Mouse (Mus musculus): ENCODE results near the gene Lypd6.
A peak's percentile ranks its signal among the peaks of the same experiment; 100 is the strongest.

Lypd6 gene

DNA sequence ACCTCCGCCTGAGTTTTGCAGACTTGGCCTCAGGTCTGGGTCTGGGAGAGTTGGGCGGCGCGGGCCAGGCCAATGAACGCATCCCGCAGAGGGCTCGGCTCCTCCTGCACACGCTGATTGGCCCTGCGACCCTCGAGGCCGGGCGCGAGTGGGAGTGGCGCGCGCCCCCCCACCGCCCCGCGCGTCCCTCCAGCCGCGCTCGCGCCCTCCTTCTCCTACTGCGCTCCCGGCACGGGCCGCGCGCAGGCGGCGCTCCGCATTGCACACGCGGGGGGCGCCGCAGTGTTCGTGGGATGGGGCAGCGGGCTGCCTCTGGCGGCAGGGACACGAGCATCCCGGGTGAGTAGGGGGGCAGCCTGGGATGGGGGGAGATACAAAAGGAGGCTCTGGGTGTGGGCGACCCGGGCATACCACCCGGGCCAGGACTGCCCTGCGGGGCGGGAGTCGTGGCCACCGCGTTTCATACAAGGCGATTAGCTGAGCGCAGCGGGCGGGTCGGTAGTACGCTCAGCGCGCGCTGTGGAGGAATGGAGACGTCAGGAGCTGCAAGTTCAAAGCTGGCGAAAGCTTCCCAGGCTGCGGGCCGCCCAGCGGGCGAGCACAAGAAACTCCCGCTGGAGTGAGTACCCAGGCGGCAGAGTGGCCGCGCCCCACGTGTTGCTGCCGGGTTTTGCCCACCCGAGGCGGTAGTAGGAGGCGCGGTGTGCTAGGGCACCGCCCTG lies at the start of gene Lypd6:
Lypd6 (plus strand) TSS at position 184 of the 722 bp plus-strand sequence.
- peak; percentile 17 to 37 for DNase-seq (ENCODE audit: low spot score in 2 of 2)

DNA sequence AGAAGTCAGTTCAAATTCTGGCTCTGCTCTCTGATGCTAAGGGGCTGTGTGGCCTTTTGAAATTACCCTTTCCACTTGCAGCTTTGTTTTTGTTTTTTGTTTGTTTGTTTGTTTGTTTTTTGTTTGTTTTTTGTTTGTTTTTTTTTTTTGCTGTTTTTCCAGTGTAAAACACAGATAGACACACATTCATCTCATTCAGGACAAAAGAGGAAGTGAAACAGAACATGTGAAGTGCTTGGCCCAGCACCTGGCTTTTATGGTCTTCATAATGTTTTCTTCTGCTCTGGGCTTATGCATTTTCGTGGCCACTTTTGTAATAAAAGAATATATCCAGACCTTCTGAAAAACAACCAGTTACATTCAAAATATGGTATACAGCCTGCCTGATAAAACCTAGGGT lies 46.8 kb upstream of the Lypd6 start:
- no peak for DNase-seq (ENCODE audit: low spot score in 2 of 2)

DNA sequence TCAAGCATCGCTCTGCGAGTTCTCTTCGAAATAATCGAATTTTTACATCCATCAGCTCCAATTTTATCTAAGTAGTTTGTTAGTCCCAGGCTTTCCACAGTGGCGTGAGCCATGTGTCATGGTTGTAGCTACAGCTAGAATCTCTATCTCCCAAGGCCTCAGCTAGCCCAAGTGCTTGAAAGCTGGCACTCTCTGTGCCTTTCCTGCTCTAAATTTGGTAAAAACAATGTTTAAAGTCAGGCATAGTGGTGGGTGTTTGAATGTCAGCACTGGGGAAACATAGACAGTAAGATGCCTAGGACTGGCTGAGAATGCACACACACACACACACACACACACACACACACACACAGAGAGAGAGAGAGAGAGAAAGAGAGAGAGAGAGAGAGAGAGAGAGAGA lies 40.7 kb upstream of the Lypd6 start:
- DNase-seq (ENCODE audit: low spot score in 2 of 2) = no peak

DNA sequence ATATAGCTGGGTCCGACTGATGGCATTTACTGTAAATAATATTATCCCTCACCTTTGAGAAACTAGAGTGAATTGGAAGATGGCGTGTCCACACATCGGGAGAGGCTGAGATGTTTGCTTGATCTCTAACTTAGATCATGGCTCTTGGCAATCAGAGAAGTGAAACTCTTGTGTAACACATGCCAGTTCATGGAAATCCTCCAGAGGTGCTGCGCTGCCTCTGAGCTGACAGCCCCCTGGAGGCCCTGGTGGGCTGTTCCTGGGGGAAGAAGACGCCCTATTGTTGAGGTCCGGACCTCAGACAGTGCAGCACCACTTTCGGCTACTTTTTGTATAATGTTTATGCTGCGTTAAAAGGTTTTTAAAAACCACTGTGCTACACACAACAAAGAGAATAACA lies 37.3 kb upstream of the Lypd6 start:
- no peak for DNase-seq (ENCODE audit: low spot score in 2 of 2)

DNA sequence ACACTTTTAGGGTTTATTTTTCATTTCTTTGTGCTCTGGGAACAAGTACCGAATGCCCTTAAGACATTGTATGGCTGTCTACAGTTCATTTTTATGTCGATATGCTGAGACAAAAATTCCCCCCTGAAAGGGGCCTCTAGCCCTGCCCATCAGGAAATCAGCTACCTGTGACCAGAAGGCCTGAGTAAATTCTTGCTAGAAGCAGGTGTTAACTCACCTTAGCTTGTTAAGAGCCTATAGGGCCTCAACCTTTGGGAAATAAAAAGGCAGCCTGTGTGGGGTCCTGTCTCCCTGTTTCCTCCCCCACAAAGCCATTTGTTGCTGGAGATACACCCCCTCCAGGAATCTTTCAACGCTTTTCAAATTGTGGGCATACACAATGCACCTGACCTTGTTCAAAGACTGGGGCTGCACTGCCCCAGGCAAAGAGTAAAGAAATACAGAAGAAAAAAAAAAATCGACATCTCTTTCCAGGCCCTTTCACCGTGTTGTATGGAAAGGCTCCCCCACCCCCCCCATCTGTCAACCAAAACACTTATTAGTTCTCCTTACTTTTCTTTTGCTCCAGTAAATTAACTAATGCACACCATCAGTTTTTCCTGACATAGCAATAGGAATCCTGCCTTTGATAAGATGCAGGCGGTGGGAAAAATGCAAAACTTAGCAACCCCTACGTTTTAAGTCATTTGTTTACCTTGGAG lies 21.9 kb upstream of the Lypd6 start:
- no peak for DNase-seq (ENCODE audit: low spot score in 2 of 2)

DNA sequence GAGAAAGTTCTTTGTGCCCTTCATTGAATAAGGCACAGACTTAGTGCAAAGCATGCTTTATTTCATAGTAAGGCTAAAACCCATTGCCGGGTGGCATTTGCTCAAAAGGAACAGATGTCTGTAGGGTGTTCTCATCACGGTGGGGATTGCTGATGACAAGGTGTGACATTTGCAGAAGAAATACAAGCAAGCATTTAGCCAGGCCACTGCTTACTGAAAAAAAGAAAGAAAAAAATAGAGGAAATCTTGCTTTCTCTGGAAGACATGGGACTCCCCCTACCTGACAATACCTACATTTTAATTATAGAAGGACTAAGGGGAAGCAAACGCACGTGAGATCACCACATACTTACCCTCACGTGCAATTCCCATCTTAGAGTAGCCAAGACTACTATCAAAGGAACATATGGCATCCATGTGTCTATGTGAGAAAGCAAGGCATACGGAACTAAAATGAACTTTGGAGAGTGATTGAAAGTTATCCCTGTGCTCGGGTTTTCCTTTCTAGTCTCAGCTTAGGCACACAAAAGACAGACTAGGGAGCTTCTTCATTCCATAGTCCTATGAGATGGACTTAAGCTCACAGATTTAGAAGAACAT lies 21.3 kb upstream of the Lypd6 start:
- no peak for DNase-seq (ENCODE audit: low spot score in 2 of 2)

DNA sequence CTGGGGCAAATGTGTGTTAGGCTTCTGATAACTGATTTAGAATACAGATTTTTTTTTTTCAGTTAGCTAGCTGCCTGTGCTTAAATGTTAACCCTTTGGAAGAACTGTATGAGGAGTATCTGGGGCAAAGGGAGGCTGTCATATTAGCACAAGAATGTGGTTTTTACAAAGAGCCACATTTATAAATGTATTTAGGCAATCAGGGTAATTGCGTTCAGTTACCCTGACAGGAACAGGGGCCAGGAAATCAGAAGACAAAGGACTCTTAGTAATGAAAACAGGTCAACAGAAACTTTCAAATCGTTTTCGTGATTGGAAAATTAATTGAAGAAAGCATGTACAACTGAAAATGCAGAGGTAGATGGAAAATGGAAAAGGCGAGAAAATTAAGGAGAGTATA lies 20.4 kb upstream of the Lypd6 start:
- DNase-seq (ENCODE audit: low spot score in 2 of 2) = no peak

DNA sequence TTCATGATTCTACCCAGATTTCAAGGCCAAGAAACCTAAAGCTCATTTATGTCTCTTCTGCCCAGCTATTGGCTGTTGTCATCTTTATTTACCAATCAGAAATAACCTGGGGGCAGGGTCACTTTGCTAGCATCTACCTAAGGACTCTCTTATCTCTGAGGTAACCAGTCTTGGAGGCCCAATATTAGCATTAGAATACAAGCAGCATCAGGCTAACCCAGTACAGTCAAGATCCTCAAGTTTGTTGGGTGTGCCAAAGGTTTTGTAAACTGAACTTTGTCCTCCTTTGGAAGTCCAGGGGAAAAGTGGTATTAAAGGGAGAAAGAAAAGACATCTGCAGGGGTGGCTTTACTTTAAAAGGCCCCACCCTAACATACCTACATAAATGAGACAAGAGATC lies 17.8 kb upstream of the Lypd6 start:
- no peak for DNase-seq (ENCODE audit: low spot score in 2 of 2)

DNA sequence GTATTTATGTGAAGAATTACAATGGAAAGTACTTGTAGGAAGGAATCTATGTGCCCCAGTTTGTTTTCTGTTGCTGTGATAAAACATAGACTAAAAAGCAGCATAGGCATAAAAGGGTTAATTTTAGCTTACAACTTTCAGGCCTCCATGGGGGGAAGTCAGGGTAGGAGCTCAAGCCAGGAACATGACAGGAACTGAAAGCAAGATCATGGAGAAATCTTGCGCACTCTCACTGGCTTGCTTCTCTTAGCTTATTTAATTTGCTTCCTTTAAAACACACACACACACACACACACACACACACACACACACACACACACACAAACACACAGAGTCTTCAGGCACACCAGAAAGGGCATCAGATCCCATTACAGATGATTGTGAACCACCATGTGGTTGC lies 12.3 kb upstream of the Lypd6 start:
- DNase-seq (ENCODE audit: low spot score in 2 of 2) = no peak

DNA sequence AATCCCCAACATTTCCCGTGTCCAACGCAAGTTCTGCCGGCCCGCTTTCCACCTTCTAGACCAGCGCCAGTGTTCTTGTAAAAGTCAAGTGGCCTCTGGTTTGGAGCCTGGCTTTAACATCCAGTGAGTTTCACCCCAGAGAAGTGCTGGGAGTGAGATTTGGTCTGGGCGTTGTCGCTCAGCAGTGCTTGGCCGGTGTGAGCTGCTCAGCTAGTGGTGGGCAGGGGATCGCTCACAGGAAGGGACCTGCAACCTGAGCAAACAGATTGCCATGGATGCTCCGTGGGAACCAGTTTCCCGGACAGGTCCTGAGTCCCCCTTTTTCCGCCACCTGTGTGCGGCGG lies 355 bp upstream of the Lypd6 start:
- no peak for DNase-seq (ENCODE audit: low spot score in 2 of 2)

DNA sequence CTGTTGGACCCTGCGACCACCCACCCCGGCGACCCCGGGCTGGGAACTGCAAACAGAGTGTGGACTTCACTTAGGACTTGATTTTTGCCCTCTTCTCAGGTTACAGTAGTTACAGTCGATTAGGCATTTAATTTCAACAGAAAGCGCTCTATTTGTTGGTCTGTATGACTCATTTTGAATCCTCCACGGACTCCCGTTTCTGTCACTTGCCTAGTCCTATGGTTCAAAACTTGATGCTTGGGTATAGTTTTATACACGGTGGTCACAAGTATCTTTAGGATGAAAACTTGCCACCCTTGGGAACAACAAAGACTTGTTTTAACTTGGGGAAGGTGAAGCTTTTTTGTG lies 713 bp downstream of the Lypd6 start:
- DNase-seq (ENCODE audit: low spot score in 2 of 2) = no peak

DNA sequence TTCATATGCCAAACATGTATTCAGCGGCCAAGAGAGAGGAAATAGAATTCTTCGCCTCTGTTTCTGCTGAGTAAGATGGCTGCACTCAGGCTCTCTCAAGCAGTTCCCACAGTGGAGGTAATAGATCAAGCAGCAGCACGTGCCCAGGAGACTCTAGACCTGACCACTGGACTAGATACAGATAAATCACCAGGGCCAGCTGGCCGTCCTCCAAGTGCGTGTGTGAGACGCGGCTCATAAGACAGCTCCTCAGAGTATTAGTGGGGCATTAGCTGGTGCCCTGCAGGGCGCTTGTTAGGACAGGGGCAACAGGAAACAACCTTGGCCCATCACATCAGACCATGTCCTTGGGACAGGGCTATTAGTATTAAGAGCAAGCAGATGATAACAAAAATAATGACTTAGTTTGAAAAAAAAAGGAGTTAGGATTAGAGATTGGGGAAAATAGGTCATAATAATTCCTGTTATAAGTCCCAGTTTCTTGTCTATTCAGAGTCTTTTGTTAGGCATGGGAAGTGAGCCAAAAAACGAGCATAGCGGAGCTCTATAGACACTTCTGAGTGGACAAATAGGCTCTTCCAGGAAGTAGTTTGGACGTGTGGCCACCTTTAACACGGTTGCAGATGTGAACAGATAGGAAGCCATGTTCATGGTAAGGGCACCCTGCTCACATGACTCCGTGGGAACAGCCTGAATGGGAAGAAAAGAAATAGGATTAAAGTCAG lies 3.5 kb downstream of the Lypd6 start:
- no peak for DNase-seq (ENCODE audit: low spot score in 2 of 2)

DNA sequence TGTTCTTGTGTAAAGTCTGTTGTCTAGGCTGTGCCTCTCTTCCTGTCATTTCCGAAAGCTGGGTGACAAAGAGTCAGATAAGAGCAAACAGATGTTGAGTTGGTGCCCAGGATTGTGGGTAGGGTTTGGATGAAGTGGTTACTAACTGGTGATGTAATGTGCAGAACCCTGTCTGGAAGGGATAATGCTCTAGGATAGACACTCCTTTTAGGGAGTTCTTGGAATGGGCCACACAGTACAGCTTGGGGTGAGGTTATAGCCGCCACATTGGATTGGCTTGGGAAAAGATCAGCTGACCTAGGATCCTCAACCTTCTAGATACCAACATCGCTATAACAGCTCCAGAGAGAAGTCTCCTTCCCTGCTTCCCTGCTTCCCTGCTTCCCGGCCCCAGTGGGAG lies 5.9 kb downstream of the Lypd6 start:
- DNase-seq (ENCODE audit: low spot score in 2 of 2) = no peak

DNA sequence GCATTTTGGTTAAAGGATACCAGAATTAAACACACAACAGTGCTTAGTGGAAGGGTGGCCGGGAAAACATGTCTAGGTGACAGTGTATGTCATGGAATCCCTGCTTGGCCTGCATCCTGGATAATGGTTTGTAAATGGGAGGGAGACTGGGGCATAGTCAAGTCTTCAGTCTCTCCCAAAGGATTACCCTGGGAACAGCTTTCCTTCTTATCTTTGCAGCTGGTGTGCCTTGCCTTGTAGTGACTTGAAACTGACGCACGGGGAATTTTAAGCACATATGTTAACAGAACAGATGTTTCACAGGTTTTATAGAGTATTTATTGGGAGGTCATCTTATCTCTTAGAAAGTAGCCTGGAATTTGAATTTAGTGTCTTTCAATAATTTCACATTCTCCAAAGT lies 18.5 kb downstream of the Lypd6 start:
- no peak for DNase-seq (ENCODE audit: low spot score in 2 of 2)

DNA sequence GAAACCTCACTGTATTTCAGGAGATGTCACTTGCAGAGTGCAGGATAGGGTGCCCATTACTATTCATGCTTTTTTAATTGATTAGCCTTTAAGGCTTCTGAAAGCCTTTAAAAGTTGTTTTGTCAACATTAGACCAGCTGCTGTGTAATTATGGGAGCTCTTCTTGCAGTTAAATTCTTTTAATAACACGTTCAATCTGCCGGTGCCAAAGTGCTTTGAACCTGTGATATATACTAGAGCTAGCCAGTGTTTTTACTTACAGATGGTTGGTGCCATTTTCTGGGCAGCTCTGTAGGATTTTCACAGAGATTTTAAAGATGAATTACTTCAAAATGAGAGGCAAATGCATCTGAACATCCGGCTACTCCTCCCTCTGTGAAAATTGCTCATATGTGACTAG lies 21.5 kb downstream of the Lypd6 start:
- no peak for DNase-seq (ENCODE audit: low spot score in 2 of 2)

DNA sequence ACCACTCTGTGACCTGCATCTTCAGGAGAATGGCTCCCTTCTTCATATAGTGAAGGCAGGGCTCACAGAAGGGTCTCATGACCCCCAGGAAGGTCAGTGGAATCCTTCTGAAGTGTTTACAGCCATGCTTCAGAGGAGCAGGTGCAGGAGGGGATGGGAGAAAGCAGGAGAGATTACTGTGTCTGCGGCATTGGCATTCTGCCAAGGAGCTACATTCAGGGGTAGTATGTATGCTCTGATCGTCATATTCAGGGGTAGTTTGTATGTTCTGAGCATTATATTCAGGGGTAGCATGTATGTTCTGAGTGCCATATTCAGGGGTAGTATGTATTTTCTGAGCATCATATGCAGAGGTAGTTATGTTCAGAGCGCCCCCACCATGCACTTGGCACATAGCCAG lies 30.1 kb downstream of the Lypd6 start:
- DNase-seq (ENCODE audit: low spot score in 2 of 2) = no peak

DNA sequence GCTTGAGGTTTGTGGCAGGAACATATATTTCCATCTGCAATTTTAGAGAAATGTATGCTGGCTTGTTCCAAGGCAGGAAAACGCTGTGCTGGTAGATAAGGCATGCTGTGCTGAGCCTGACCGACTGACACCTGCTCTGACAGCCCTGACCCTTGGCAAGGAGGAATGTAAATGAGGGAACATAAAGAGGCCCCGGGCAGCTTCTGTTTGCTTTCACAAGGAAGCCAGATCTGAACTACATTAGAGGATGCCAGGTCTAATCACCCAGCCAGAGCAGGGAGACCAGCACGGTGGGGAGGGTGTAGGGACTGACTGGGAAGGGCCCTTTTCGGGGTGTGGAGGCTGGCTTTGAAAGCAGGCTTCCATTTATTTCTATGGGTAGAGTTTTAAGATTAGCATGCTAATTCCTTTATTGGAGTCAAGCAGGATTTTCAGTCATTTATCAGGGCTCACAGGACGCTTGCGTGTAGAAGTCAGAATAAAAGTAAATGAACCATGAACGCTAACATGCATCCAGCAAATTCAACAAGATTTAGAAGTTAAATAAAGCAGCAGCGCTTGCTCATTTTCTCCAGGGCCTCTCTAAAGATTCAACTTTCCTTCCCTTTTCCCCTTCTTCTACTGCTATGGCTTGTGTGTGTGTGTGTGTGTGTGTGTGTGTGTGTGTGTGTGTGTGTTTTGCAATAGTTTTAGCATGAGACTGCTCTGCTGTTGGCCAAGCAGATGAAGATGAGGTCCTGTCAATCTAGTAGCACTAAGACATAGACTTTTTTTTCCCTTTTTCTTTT lies 34.3 kb downstream of the Lypd6 start:
- DNase-seq (ENCODE audit: low spot score in 2 of 2) = no peak

DNA sequence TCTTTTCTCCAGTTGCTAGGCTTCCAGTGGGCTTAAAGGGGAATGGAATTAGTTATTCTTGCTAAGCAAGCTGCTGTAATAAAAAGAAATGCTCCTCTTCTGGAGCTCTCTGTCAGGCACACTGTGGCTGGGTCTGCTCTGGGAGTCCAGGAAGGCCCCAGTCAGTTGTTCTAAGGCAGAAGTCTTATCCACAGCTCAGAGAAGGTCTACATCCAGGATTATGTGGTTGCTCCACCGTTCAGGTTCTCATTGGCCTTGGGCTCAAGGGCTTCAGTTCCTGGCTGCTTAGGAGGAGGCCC lies 34.9 kb downstream of the Lypd6 start:
- DNase-seq (ENCODE audit: low spot score in 2 of 2) = no peak

DNA sequence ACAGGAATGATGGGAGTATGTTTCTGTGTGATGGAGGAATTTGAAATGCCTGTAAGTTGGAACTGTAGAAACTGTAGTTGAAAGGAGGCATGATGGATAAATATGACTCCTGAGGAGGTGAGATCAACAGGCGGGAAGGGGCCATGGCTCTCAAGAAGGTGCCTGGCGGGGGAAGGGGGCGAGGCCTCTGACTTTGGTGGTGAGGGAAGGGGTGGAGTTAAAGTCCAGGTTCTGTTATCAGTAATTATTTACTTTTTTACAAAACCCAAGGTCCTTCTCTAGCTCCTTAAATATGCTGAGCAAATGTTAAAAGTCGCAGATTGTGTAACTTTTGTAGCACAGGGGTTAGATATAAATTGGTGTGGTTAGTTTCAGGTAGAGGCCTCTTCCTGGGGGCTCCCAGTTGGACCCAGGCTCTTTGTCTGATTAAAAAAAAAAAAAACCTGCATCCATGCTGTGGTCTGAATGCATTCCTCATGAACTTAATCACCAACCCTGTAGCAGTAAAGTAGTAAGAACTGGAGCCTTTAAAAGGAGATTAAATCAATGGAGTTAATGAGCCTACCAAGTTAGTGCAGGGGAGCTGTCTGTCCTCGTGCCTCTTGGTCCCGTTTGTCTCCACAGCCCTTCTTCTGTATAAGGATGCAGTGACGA lies 37.7 kb downstream of the Lypd6 start:
- DNase-seq (ENCODE audit: low spot score in 2 of 2) = no peak

DNA sequence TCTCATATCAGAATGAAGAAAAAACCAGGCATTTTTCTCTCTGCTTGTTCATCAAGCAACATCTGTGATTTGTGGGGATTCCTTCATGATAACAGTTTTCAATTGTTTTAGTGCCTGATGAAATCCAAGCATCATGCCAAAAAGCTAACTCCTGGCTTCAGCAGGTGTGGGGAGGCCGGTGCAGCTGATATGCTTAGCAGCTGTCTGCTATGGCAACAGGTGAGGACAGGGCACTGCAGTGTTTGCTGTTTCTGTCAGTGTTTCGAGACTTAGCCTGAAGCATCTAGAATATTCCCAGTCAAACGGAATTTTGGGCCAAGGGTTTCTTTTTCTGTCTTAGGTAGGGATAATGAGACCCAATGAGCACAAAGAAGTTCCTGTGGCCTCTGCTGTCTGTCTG lies 39.4 kb downstream of the Lypd6 start:
- no peak for DNase-seq (ENCODE audit: low spot score in 2 of 2)

DNA sequence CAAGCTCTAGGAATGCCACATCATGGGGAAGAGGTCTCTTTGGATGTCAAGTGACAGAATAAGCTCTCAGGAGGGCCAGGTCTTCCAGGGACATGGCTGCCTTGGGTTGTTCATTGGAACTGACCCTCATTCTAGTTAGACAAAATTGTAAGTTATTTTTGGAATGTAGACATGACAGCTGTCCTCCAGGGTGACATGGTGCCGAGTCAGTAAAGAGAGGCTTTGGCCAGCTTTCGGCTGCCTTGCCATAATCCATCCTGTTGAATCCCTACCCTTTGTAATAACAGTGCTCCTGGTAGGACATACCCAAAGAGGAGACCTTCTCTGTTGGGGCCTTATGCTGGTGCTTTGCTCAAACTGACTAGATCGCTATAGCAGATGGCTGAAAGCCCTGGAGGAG lies 39.8 kb downstream of the Lypd6 start:
- DNase-seq (ENCODE audit: low spot score in 2 of 2) = no peak

DNA sequence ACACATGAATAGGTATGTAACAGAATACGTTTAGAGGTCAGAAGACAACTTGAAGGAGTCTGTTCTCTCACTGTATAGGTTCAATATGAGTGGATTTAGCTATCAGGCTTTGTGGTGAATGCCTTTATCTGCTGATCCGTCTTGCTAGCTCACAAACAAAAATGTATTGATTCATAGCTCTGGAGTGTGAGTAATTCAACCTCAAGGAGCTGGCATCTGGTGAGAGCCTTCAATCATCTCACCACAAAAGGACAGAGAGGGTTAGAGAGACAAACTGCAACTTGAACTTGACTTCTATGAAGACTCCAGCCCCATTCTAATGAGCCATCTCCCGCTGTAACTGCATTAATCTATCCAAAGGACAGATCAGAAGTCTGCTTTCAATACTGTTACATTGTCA lies 40.6 kb downstream of the Lypd6 start:
- no peak for DNase-seq (ENCODE audit: low spot score in 2 of 2)

All from heart, adult 9 months (tissue).